Mouse (Mus musculus): ENCODE measurements around the gene Trarg1. TPM values are rescaled to one million over a fixed set of nuclear protein-coding genes. Genes with fewer than 3 reads are reported as not detected.

The Trarg1 gene
- total RNA-seq, 2 experiments from 2014 or later = not detected

Other genes starting within 250 kb of the Trarg1 start
- 25.2 and 32.5 TPM in 2 replicates for gene Abr, start 57.5 kb upstream of the Trarg1 start, total RNA-seq (2015)
- gene Abr, start 57.5 kb upstream of the Trarg1 start, total RNA-seq (2017) = 45.9 and 49.7 TPM in 2 replicates
- gene Bhlha9, start 7.3 kb upstream of the Trarg1 start, total RNA-seq (2015) = not detected in 2 replicates
- gene Bhlha9, start 7.3 kb upstream of the Trarg1 start, total RNA-seq (2017) = not detected in 2 replicates
- gene Gosr1, start 83.8 kb downstream of the Trarg1 start, total RNA-seq (2015) = 19.4 and 27.4 TPM in 2 replicates
- gene Gosr1, start 83.8 kb downstream of the Trarg1 start, total RNA-seq (2017) = 65.4 and 71.6 TPM in 2 replicates
- gene Cpd, start 167.2 kb downstream of the Trarg1 start, total RNA-seq (2015) = 28.3 and 29.5 TPM in 2 replicates
- gene Cpd, start 167.2 kb downstream of the Trarg1 start, total RNA-seq (2017) = 18.8 and 18.9 TPM in 2 replicates
- gene Tmigd1, start 222.4 kb downstream of the Trarg1 start, total RNA-seq (2015) = not detected in 2 replicates
- not detected in 2 replicates for gene Tmigd1, start 222.4 kb downstream of the Trarg1 start, total RNA-seq (2017)
- gene Blmh, start 245.0 kb downstream of the Trarg1 start, total RNA-seq (2015) = 63.5 and 71.3 TPM in 2 replicates
- gene Blmh, start 245.0 kb downstream of the Trarg1 start, total RNA-seq (2017) = 196 and 216 TPM in 2 replicates

Data from megakaryocyte progenitor cell, adult 5-6 weeks (primary cell).